Mouse (Mus musculus) T-cell, adult 2 months (primary cell): ENCODE data around the gene Xndc1.

Source experiments
- DNase-seq: peaks from one replicate; pipeline ENCODE4 v3.0.0; 2022; ENCODE audit warnings: low spot score

Gene Xndc1

DNA sequence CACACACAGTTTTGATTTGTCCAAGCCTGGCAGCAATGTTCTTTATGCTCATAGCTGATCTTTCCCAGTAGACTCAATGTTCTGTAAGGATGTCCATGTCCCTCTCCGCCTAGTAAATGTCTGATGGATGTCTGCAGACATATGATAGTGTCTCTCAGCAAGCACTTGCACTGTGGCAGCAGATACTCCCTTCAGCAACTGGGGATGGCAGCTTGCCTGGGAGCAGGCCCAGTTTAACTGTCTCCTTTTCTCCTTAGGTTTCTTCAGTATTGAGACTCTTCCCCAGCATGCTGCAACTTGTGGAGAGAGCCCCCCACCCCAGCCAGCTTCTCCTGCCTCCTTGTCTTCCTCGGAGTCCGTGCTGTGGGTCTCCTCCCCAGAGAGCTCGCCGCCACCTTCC is 16.5 kb downstream of the Xndc1 start:
- no peak for DNase-seq

DNA sequence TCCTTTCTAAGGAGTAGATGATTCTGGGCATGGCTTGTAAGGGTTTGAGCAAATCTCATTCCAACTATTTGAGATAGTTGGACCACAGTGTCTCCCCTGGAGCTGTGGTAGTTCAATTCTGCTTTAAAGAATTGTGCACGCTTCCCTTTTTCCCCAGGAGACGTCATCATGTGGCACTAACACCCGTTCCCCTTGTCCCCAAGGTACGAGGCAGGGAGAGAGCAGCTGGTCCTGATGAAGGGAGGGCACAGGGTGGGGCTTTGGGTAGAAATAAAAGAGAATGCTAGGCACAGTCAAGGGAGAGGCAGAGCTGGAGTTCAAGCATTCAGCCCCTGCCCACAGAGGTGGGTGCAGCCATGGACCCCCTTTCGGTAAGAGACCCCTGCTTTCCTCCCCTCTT is 17.5 kb downstream of the Xndc1 start, which contains the start of gene Trpc2:
Gene Trpc2 (plus strand): TSS at position 301 of the 400 bp plus-strand sequence.
- no peak for DNase-seq

- DNase-seq: no peak
Measured at GRCm38 (mm10) chr7:102084041-102084696, 18.9 kb downstream of the Xndc1 start.

DNA sequence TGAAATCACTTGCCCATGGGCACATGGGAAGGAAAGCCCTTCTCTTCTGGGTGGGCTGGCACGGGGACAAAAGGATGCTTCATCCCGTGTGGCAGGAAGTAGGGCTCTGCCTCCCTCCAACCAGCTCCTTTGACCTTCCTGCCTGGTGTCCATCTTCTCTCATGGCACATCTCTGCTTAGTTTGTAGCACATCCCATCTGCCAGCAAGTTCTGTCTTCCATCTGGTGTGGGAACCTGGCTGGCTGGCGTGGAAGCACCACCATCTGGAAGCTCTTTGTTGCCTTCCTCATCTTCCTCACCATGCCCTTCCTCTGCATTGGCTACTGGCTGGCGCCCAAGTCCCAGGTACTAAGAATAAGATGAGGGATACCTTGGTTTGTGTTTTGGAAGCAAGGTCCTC is 22.0 kb downstream of the Xndc1 start:
- DNase-seq: no peak

GRCm38 (mm10) chr7:102099760-102100661 is 34.7 kb downstream of the Xndc1 start:
- DNase-seq: peak; percentile 51

GRCm38 (mm10) chr7:102100868-102101267 is 35.6 kb downstream of the Xndc1 start:
- no peak for DNase-seq

- no peak for DNase-seq
Measured at GRCm38 (mm10) chr7:102101487-102101886, 36.2 kb downstream of the Xndc1 start, which contains the start of gene Art1. Gene Art1 (plus strand): TSS chr7:102101743.

GRCm38 (mm10) chr7:102102241-102102640 is 36.9 kb downstream of the Xndc1 start:
- no peak for DNase-seq

GRCm38 (mm10) chr7:102102696-102103095 is 37.4 kb downstream of the Xndc1 start:
- DNase-seq: no peak

DNA sequence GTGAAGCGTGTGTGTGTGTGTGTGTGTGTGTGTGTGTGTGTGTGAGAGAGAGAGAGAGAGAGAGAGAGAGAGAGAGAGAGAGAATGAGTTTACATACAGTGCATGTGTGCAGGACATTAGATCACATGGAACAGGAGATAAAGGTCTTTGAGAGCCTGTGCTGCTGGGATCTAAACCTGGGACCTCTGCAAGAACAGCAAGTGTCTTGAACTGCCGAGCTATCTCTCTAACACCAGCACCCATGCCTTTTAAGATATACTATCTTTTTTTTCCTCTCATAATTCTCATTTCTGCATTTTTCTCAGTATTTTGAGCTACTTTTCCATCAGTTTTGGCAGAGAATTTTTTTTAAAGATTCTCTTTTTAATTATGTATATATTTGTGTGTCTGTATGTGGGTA is 38.2 kb downstream of the Xndc1 start:
- no peak for DNase-seq

GRCm38 (mm10) chr7:102104126-102104525 is 38.8 kb downstream of the Xndc1 start:
- no peak for DNase-seq

- DNase-seq: no peak
Measured at GRCm38 (mm10) chr7:102106700-102107141, 41.4 kb downstream of the Xndc1 start.

GRCm38 (mm10) chr7:102108206-102108605 is 42.9 kb downstream of the Xndc1 start:
- DNase-seq: no peak

GRCm38 (mm10) chr7:102109171-102109570 is 43.9 kb downstream of the Xndc1 start, which contains the start of gene Art5:
Gene Art5 (minus strand): TSS chr7:102109489.
- no peak for DNase-seq

- no peak for DNase-seq
Measured at GRCm38 (mm10) chr7:102109746-102110145, 44.4 kb downstream of the Xndc1 start.

DNA sequence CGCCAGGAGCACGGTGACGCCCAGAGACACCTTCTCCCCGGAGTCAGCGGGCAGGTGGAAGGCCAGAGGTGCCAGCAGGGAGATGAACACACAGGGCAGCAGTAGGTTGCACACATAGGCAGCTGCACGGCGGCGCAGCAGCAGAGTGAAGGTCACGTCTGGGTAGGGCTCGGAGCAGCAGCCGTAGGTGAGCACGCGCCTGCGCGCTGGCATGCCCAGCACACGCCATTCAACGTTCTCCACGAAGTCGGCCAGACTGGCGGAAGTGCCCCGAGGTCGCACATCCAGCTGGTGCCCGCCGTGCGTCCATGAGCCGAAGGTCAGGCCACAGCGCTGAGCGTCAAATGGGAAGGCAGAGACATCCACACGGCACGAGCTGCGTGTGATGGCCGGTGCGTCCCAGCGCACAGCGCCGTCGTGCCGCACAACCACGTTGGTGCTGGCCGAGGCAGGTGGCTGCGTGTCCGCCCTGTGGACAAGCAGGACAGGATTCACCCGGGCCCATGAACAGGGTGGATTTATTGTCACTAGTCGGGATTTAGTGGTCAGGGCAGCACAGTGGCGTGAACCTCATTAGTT is 47.9 kb downstream of the Xndc1 start:
- DNase-seq: no peak

DNA sequence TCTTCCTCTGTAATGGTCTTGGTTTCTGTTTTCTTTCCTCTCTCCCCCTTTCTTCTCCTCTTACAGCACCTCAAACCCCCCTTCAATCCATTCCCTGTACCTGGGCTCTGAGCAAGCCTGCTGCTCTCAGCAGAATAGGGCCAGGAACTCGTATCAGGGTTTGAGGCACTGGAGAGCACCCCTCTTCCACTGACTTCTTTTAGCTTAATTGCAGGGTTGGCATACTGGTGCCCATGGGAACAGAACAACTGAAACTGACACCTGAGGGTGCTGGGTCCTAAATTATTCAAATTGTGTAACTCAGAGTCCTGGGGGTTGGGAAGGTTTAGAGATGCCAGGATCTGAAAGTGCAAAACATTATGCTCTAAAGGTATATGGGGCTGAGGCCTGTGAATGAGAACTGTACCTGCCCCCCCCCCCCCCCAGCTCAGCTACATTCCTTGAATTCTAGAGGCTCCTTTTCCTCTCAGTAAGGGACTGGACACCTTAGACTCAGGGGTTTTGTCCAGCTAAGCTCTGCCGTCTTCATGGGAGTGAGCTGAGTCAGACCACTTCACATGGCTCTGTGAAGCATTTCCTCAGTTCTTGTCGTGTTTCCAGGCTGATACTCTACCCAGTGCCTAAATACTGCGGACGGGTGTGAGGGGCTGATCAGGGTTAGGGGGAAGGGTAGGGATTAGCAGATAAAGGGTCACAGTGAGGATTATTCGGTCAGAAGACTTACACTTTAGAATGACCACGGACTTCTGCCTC is 51.4 kb downstream of the Xndc1 start, which contains the start of gene Chrna10:
Gene Chrna10 (minus strand): TSS at position 250 of the 753 bp plus-strand sequence.
- no peak for DNase-seq

GRCm38 (mm10) chr7:102117382-102117781 is 52.1 kb downstream of the Xndc1 start:
- no peak for DNase-seq

- no peak for DNase-seq
Measured at GRCm38 (mm10) chr7:102120326-102120725, 55.0 kb downstream of the Xndc1 start.

DNA sequence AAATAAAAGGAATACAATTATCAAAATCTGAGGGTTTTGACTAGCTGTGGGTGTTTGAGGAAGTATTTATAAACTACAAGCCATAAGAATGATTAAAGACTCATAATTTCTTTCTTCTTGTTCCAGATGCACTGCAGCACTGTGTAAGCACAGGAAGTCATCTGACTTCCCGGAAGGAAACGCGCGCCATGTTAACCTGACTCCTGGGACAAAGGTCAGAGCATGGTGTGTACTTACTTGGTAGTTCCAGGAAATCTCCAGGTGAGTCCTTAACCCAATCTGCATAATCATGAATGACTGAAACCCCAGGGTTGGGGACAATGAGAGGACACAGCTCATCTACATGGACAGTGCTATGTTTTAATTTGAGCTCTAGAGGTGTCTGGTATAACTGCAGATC is 67.1 kb downstream of the Xndc1 start:
- DNase-seq: no peak
